Mouse (Mus musculus) ES-E14 (cell line): ENCODE results near the gene Mrpl3.

Experiments used
- CHD2 ChIP-seq: IDR thresholded peaks from 2 replicates; pipeline ENCODE4 v1.6.1; 2014; ENCODE audit warnings: mild to moderate bottlenecking, low read depth, low read length, inconsistent platforms
- HCFC1 ChIP-seq: IDR thresholded peaks from 2 replicates; pipeline ENCODE4 v1.6.1; 2012; ENCODE audit warnings: low read length, inconsistent platforms, borderline replicate concordance; ENCODE audit not compliant: insufficient read depth
- MAFK ChIP-seq: IDR thresholded peaks from 2 replicates; pipeline ENCODE4 v1.6.1; 2014; ENCODE audit warnings: mild to moderate bottlenecking, low read depth, low read length, inconsistent platforms; ENCODE audit not compliant: insufficient read depth
- ZC3H11A ChIP-seq: IDR thresholded peaks from 2 replicates; pipeline ENCODE4 v1.6.1; 2012; ENCODE audit warnings: low read depth, mild to moderate bottlenecking, inconsistent platforms, low read length, borderline replicate concordance
- ZNF384 ChIP-seq: IDR thresholded peaks from 2 replicates; pipeline ENCODE4 v1.6.1; 2012; ENCODE audit warnings: low read depth, low read length, inconsistent platforms

- TF ChIP-seq MAFK (no peak), ZNF384 (no peak), CHD2 (no peak), ZC3H11A (no peak), HCFC1 (no peak)
Observed at GRCm38 (mm10) chr9:105028311-105028710, 24.7 kb upstream of the Mrpl3 start.
